Mouse (Mus musculus) mesoderm, embryonic 11.5 days (tissue): ENCODE results near the gene Fam234b.

Experiments used
- DNase-seq: peaks from one replicate; pipeline ENCODE4 v3.0.0-alpha.2; 2012; ENCODE audit warnings: low read depth, low spot score

Gene Fam234b

GRCm38 (mm10) chr6:135182925-135183324 lies 14.9 kb upstream of the Fam234b start:
- DNase-seq: no peak

DNA sequence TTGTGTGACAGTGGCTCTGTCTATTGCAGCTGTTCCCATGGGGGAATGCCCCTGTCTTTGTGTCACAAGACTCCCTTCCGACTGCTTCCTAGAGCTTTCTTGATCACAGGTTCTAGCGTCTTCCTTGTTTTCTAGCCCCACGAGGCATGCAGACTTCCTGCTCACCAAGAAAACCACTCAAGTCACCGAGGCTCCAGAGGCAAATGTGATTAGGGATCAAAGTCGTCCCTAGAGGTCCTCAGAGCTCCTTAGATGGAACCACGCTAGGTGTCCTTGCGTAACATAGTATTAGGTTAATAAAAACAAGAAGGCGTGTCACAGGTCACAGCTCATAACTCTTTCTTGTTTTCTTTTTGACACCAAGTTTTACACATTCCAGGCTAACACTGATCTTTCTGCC lies 13.8 kb upstream of the Fam234b start:
- no peak for DNase-seq

GRCm38 (mm10) chr6:135187076-135187917 lies 10.5 kb upstream of the Fam234b start:
- peak; percentile 39 for DNase-seq

- no peak for DNase-seq
Measured at GRCm38 (mm10) chr6:135188629-135189028, 9.1 kb upstream of the Fam234b start.

DNA sequence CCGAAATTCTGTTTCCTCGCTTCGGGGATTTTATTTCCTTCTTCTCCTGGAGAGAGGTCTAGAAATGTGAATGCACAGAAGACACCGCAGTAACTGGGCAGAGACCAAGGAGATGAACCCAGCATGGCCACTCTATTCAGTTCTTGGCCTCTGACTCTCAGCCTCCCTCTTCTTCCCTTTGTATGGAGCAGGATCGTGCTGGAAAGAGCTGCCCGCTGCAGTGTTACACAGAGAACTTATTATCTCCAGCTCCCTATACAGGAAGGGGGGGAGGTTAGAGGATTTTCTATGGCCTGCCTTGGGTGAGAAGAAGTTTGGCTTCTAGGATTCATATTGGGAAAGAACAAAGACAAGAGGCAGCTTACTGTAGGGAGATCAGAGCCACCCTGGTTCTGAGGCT lies 7.7 kb upstream of the Fam234b start:
- no peak for DNase-seq

GRCm38 (mm10) chr6:135191906-135192305 lies 5.9 kb upstream of the Fam234b start:
- no peak for DNase-seq

GRCm38 (mm10) chr6:135192993-135193392 lies 4.8 kb upstream of the Fam234b start:
- no peak for DNase-seq

- peak; percentile 37 for DNase-seq
Measured at GRCm38 (mm10) chr6:135193733-135194132, 4.0 kb upstream of the Fam234b start.

DNA sequence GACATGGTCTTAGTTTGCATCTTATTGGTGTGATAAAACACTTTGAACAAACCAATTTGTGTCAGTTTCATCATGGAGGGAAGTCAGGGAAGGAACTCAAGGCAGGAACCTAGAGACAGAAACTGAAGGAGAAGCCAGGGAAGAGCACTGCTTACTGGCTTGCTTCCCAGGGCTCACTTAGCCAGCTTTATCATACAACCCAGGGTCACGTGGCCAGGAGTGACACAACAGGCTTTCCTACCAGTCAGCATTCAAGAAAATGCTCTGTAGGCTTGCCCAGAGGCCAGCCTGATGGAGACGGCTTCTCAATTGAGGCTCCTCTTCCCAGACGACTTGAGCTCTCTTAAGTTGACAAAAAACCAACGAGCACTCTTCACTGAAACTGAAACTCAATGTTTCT lies 2.9 kb upstream of the Fam234b start:
- no peak for DNase-seq

GRCm38 (mm10) chr6:135196707-135197106 lies 1.1 kb upstream of the Fam234b start:
- DNase-seq: no peak

- DNase-seq: no peak
Measured at GRCm38 (mm10) chr6:135197446-135197845, 331 bp upstream of the Fam234b start.

DNA sequence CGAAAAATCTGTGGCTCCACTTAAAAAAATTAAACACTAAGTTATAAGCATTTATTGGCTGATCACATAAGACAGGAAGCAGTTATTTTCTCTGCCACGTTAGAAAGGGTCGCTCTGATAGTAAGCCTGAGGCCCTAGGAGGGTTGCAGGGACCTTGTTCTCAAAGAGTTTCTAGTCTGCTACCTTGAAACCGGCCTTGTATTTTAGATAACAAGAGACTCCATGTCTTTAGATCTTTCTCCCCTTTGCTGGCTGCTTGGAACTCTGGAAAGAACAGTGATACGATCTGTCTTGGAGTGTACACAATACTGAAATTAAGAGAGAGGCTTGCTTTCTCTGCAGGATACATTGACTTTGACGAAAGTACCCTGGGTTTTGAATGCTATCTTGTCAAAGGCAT lies 949 bp downstream of the Fam234b start:
- DNase-seq: no peak

DNA sequence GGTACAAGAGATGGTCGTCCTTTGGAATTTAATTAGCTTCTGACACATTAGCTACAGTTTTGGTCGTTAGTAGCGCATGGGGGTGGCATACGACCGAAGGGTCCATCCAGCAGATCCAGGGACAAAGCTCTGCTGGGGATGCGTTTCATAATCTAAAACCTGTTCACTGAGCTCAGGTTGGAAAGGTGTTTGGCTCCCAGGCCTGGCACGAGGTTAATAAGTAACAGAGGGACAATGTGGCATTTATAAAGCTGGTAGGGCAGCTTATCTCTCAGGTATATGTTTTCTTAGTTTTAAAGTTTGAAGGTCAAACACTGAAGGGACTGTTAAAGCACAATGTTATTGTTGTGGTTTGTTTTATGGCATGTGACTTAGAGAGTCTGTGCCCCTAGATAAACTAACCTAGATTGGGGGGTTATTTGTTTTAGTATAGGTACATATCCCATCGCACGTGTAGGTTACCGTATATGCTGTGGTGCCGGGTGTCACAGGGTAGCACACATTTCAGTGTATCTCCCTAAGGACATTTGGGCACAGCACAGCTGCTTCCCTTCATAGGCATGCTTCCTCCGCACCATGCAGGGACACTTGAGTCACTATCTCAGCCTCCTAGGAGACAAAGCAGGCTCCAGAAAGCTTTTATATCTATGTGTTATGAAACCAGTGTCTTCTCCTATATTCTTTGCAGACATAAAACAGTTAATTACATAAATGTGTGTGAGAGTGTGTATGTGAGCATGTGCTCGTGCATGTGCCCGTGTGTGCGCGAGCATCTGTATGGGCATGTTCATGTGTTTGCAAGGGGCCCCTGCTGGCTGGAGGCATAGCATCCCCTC lies 2.6 kb downstream of the Fam234b start:
- DNase-seq: no peak

DNA sequence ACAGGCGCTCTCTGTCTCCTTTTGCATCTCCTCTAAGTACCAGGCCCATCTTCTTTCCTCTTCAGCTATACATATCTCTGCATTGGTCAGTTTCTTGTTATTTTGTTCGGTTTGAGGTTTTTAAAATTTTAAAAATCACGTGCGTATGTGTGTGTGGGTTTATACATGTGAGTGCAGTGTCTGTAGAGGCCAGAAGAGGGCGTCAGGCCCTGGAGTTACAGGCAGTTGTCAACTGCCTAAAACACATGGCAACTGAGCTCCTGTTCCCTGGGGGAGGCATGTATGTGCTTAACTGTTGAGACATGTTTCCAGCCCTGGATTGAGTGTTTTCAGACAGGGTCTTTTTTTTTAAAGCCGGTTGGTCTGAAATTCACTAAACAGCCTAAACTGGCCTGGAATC lies 4.9 kb downstream of the Fam234b start:
- no peak for DNase-seq

- no peak for DNase-seq
Measured at GRCm38 (mm10) chr6:135203737-135204136, 6.0 kb downstream of the Fam234b start.

GRCm38 (mm10) chr6:135204869-135205268 lies 7.1 kb downstream of the Fam234b start:
- DNase-seq: no peak

GRCm38 (mm10) chr6:135205802-135206201 lies 8.0 kb downstream of the Fam234b start:
- no peak for DNase-seq

- DNase-seq: no peak
Measured at GRCm38 (mm10) chr6:135206909-135207308, 9.1 kb downstream of the Fam234b start.

DNA sequence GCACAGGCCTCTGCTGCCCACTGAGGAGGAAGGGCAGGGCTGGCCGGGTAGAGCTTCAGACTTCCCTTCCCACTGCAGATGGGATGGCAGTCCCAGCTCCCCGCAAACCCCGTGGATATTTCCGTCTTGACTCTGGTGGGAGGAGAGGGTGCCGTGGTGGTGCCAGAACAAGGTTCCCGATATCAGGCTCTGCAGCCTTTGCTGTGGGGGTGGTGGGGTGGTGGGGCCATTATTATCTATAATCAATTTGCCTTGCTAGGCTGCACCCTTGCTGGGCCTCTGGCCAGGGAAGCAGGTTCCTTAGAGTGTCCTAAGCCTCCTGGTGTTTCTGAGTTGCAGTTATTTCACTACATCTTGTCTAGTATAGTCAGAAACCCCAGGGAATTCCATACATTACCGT lies 13.4 kb downstream of the Fam234b start:
- no peak for DNase-seq

- DNase-seq: no peak
Measured at GRCm38 (mm10) chr6:135212666-135213065, 14.9 kb downstream of the Fam234b start.

DNA sequence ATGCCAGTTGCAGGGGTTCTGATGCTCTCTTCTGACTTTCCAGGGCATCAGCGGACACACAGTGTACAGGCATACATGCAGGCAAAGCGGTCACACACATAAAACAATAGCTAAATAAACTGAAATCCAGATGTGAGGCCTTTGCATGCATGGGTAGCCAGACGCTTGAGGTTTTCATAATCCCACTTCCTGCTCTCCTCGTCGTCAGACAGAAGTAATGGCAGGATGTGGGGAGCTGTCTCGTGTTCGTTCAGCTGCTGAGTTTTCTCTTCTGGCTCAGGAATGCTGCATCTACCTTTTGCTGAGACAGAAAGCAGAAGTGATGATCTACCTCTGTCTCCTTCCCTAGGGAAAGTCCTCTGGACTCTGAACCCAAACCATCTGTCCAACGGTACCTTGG lies 20.6 kb downstream of the Fam234b start:
- DNase-seq: no peak

DNA sequence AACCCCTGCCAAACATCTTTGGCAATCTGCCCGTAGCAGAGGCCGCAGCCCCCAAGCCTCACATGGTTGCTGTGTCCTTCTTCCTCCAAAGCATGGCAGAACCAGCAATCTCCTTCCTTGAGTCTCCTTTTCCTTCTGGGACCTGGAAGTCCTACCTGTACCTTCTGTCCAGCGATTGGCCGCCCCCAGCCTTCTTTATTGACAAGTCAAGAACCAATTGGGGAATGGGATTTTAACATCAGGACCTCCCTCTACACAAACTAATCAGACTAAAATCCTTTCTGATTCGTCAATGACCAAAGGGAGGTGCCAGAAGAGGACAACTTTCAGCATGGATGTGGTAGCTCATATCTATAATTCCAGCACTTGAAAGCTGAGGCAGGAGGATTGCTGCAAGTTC lies 22.1 kb downstream of the Fam234b start:
- DNase-seq: no peak
